Mouse (Mus musculus) megakaryocyte-erythroid progenitor cell, adult 5-6 weeks (primary cell): ENCODE results near the gene Gm128. TPM values are rescaled to one million over a fixed set of nuclear protein-coding genes. Genes with fewer than 3 reads are reported as not detected.

Experiments
- ATAC-seq: replicated peaks from 2 replicates; pipeline ENCODE4 v1.8.0; 2016; ENCODE audit warnings: mild to moderate bottlenecking, inconsistent platforms; ENCODE audit not compliant: severe bottlenecking, poor library complexity, low FRiP score, low TSS enrichment
- total RNA-seq, 2 experiments: library from RNA; stranded (forward) in 1 of 2; stranded (reverse) in 1 of 2; fragments of 200-1000, 215-1000 nt in 1 of 2; fragments of >200 nt in 1 of 2; fragmentation: Nextera tagmentation in 1 of 2; gene quantifications; 2 replicates each; pipeline ENCODE4 v1.2.3; 2014 to 2017

The Gm128 gene
- 0.92 and 2.5 TPM in 2 replicates for total RNA-seq (2014; fragmentation: Nextera tagmentation)
- 0.27 TPM in 1 of 2 replicates, not detected in the other for total RNA-seq (2017)

- no peak for ATAC-seq
Measured at GRCm38 (mm10) chr3:95241498-95241897, at the start of gene Gm128. Gene Gm128, minus strand, starts transcription at chr3:95241598.

GRCm38 (mm10) chr3:95291041-95291440 lies 49.6 kb upstream of the Gm128 start:
- no peak for ATAC-seq

- ATAC-seq = no peak
Measured at GRCm38 (mm10) chr3:95290156-95290555, 48.8 kb upstream of the Gm128 start.

GRCm38 (mm10) chr3:95289419-95289818 lies 48.0 kb upstream of the Gm128 start:
- no peak for ATAC-seq

GRCm38 (mm10) chr3:95287541-95287940 lies 46.1 kb upstream of the Gm128 start:
- ATAC-seq = no peak

- no peak for ATAC-seq
Measured at GRCm38 (mm10) chr3:95286510-95286909, 45.1 kb upstream of the Gm128 start.

GRCm38 (mm10) chr3:95286011-95286410 lies 44.6 kb upstream of the Gm128 start:
- ATAC-seq = no peak

- ATAC-seq = no peak
Measured at GRCm38 (mm10) chr3:95285390-95285789, 44.0 kb upstream of the Gm128 start.

GRCm38 (mm10) chr3:95284501-95285281 lies 43.3 kb upstream of the Gm128 start:
- no peak for ATAC-seq

GRCm38 (mm10) chr3:95284062-95284461 lies 42.7 kb upstream of the Gm128 start:
- no peak for ATAC-seq

GRCm38 (mm10) chr3:95283589-95283941 lies 42.2 kb upstream of the Gm128 start:
- ATAC-seq = no peak

GRCm38 (mm10) chr3:95282865-95283588 lies 41.6 kb upstream of the Gm128 start:
- ATAC-seq = peak; percentile 56

- peak; percentile 7; the same call in 1 of the 2 replicates for ATAC-seq
Measured at GRCm38 (mm10) chr3:95282381-95282864, 41.0 kb upstream of the Gm128 start.

GRCm38 (mm10) chr3:95281216-95282126 lies 40.1 kb upstream of the Gm128 start, which contains the start of the genes Mindy1 and Prune1:
Gene Mindy1, plus strand, starts transcription at chr3:95281345.
Gene Prune1, minus strand, starts transcription at chr3:95282076.
- peak; percentile 75 for ATAC-seq

GRCm38 (mm10) chr3:95280747-95281146 lies 39.3 kb upstream of the Gm128 start:
- no peak for ATAC-seq

- peak; percentile 23; the same call in 1 of the 2 replicates for ATAC-seq
Measured at GRCm38 (mm10) chr3:95277149-95277551, 35.8 kb upstream of the Gm128 start.

- no peak for ATAC-seq
Measured at GRCm38 (mm10) chr3:95276428-95276934, 35.1 kb upstream of the Gm128 start.

- ATAC-seq = no peak
Measured at GRCm38 (mm10) chr3:95275161-95275560, 33.8 kb upstream of the Gm128 start.

GRCm38 (mm10) chr3:95274453-95274852 lies 33.1 kb upstream of the Gm128 start:
- ATAC-seq = no peak
